Mouse (Mus musculus): Measurements from ENCODE around the gene Cd96. TPM values are rescaled to one million over a fixed set of nuclear protein-coding genes. Genes with fewer than 3 reads are reported as not detected.

The Cd96 gene
- polyA plus RNA-seq, 1 experiment from 2014 or later, result 0.07 TPM

DNA sequence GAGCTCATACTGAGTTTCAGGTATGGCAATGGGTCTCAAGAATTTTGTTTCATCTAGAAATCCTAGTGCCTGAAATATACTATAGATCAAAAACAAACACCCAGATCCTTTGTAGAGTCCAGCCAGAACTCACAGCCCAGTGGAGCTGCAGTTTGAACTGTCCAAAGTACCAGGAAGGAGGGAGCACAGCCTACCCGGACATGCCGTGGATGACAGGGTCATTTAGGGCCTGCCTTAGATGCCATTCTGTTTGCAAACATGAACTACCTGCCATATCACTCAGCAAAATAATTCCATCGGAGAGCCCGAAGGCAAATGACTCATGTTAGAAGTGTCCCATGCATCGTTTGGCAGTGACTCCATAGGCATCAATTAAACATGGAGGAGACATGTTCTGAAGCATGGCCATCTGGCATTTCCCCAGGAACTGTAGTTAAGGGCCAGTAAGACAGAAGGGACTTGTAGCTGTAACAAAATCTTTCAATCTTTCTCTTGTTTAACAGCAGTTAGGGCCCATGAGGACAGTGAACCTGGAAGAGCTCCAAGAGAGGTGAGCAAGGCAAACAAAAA lies 111.9 kb downstream of the Cd96 start:
- H3K9ac ChIP-seq (ENCODE audit: low read depth, low read length), result no peak overlapping the region
- H3K9me3 ChIP-seq (replicated peaks; ENCODE audit: control insufficient read depth, low read length), result no peaks in the 10 kb centered on the region
- H3K27ac ChIP-seq (ENCODE audit: low read length), result no peak overlapping the region
- H3K36me3 ChIP-seq (ENCODE audit: control insufficient read depth, insufficient read depth), result no peaks in the 10 kb centered on the region
- peak overlapping the region; percentile 18 for H3K4me2 ChIP-seq (ENCODE audit: low read depth, low read length)
- no peaks in the 10 kb centered on the region for H3K27me3 ChIP-seq (ENCODE audit: control insufficient read depth, insufficient read depth, low read depth, low read length)
- no peaks in the 10 kb centered on the region; the same call in 1 of the 2 replicates for H3K4me1 ChIP-seq (ENCODE audit: control insufficient read depth, low read depth, low read length)
- no peak for ATAC-seq (ENCODE audit: low read depth)
- H3K4me3 ChIP-seq (ENCODE audit: low read depth, low read length), result no peak overlapping the region
- 50% methylated on average over 5 of the region's 5 CpGs for WGBS (ENCODE audit: insufficient replicate concordance)

DNA sequence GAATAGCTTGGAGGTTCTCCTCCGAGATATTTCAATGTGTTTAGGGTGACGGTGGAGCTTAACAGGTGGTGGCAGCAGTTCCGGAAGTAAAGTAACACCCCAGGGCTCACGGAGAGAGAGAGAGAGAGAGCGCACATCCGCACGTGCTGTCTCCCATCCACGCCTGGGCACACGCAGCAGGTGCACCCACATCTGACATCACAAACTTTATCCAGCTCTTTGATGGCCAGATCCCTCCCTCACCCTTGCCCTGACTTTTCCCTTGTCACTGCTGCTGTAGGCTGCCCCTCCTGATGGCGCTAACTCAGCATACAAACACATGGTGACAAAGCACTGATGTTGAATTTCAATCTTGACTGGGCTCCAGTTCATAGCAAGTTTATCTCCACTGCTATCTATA lies 113.8 kb downstream of the Cd96 start:
- H3K9me3 ChIP-seq (replicated peaks; ENCODE audit: control insufficient read depth, low read length), result no peaks in the 10 kb centered on the region
- ATAC-seq (ENCODE audit: low read depth), result no peak
- WGBS (ENCODE audit: insufficient replicate concordance), result 52% methylated on average over 10 of the region's 10 CpGs
- H3K36me3 ChIP-seq (ENCODE audit: control insufficient read depth, insufficient read depth), result no peaks in the 10 kb centered on the region
- no peak overlapping the region for H3K9ac ChIP-seq (ENCODE audit: low read depth, low read length)
- H3K4me1 ChIP-seq (ENCODE audit: control insufficient read depth, low read depth, low read length), result no peaks in the 10 kb centered on the region; the same call in 1 of the 2 replicates
- H3K27ac ChIP-seq (ENCODE audit: low read length), result no peak overlapping the region
- H3K27me3 ChIP-seq (ENCODE audit: control insufficient read depth, insufficient read depth, low read depth, low read length), result no peaks in the 10 kb centered on the region
- no peak overlapping the region for H3K4me2 ChIP-seq (ENCODE audit: low read depth, low read length)
- H3K4me3 ChIP-seq (ENCODE audit: low read depth, low read length), result no peak overlapping the region

DNA sequence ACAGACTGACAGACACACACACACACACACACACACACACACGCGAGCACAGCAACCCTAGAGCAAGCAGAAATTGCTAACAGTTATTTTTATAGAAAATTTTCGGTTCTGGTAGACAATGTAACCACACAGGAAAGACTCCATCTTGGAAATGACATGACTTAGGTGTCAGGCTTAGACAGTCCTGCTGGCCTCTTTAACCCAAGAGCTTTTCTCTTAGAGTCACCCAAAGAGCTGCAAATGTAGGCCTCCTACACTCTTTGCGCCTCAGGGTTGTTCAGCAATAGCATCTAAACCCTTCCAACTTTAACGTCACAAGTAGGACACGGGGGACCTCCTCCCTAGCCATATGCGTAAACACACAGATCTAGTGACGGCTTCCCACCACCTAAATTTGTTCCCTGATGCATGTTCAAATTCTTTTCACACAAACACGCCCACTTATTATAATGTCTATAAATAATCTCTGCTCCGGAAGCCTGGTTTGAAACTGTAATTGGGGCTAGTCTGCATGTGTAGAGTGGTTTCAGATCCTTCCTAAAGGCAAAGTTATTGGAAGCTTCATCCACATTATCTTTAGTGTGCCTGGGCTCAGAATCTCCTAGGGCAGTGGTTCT lies 118.4 kb downstream of the Cd96 start:
- no peak overlapping the region for H3K27ac ChIP-seq (ENCODE audit: low read length)
- 67% methylated on average over 10 of the region's 10 CpGs for WGBS (ENCODE audit: insufficient replicate concordance)
- no peak overlapping the region for H3K4me2 ChIP-seq (ENCODE audit: low read depth, low read length)
- no peak for ATAC-seq (ENCODE audit: low read depth)
- H3K27me3 ChIP-seq (ENCODE audit: control insufficient read depth, insufficient read depth, low read depth, low read length), result no peaks in the 10 kb centered on the region
- H3K36me3 ChIP-seq (ENCODE audit: control insufficient read depth, insufficient read depth), result no peaks in the 10 kb centered on the region
- H3K4me3 ChIP-seq (ENCODE audit: low read depth, low read length), result no peak overlapping the region
- no peak overlapping the region for H3K9ac ChIP-seq (ENCODE audit: low read depth, low read length)
- no peaks in the 10 kb centered on the region for H3K9me3 ChIP-seq (replicated peaks; ENCODE audit: control insufficient read depth, low read length)
- no peaks in the 10 kb centered on the region for H3K4me1 ChIP-seq (ENCODE audit: control insufficient read depth, low read depth, low read length)

DNA sequence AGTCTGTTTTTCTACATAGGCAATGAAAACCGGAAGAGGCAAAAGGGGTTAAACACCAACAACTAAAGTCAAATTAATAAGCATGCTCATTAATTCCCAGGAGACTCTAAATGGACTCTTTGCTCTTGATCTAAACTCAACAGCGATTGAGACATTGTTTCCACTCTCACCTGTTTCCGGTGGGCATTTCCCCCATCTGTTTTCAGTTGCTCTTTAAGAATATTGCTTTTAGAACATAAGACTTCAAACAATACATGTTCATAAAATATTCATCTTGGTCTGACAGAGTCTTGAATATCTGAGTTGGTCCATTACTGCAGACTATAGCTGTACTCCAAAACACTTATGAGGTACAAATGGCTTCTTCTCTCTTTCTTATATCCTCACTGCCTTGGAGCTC lies 119.1 kb downstream of the Cd96 start:
- H3K4me1 ChIP-seq (ENCODE audit: control insufficient read depth, low read depth, low read length), result no peaks in the 10 kb centered on the region
- H3K4me2 ChIP-seq (ENCODE audit: low read depth, low read length), result no peak overlapping the region
- ATAC-seq (ENCODE audit: low read depth), result no peak
- no peaks in the 10 kb centered on the region for H3K27me3 ChIP-seq (ENCODE audit: control insufficient read depth, insufficient read depth, low read depth, low read length)
- no peak overlapping the region for H3K4me3 ChIP-seq (ENCODE audit: low read depth, low read length)
- H3K27ac ChIP-seq (ENCODE audit: low read length), result no peak overlapping the region
- no peaks in the 10 kb centered on the region for H3K9me3 ChIP-seq (replicated peaks; ENCODE audit: control insufficient read depth, low read length)
- 60% methylated on average over 3 of the region's 3 CpGs for WGBS (ENCODE audit: insufficient replicate concordance)
- no peak overlapping the region for H3K9ac ChIP-seq (ENCODE audit: low read depth, low read length)
- no peaks in the 10 kb centered on the region for H3K36me3 ChIP-seq (ENCODE audit: control insufficient read depth, insufficient read depth)

DNA sequence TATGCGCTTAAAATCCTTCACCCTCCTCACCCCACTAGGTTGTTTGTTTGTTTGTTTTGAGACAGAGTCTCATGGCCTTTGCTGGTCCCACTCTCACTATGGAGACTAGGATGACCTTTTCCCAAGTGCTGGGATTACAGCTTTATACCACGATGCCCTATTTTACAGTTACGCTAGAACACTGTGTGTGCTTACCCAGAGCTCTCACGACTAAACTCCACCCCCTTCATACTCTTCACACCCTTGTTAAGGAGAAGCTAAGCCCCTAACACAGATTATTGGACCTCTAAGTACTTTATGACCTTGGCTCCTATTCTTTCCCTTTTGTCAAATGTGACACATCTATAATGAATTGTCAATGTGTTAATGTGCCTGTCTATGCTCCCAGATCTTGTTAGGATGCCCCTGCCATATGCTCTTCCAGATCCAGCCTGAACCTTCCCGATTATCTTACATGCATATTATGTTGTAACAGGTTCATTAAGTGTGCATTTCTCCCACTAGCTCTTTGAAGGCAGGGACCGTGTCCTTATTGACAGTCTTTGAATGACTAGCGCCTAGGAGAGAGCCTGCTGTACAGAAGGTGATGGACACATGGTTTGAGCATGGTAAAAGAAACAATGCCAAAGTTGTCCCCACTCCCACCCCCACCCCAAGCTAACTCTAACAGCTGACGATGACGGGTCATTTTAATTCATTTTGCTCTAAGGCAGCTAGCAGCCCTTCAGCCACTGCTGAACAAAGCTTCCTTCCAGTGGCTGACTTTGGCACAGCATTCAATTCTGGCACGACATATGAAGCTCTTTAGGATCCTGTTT lies 120.5 kb downstream of the Cd96 start:
- Histone ChIP-seq H3K9me3 (replicated peaks; ENCODE audit: control insufficient read depth, low read length) (no peaks in the 10 kb centered on the region), H3K4me1 (ENCODE audit: control insufficient read depth, low read depth, low read length) (no peaks in the 10 kb centered on the region), H3K27me3 (ENCODE audit: control insufficient read depth, insufficient read depth, low read depth, low read length) (no peaks in the 10 kb centered on the region), H3K4me2 (ENCODE audit: low read depth, low read length) (no peak overlapping the region), H3K4me3 (ENCODE audit: low read depth, low read length) (no peak overlapping the region), H3K27ac (ENCODE audit: low read length) (no peak overlapping the region), H3K36me3 (ENCODE audit: control insufficient read depth, insufficient read depth) (no peaks in the 10 kb centered on the region), H3K9ac (ENCODE audit: low read depth, low read length) (no peak overlapping the region)
- WGBS (ENCODE audit: insufficient replicate concordance), result 57% methylated on average over 10 of the region's 10 CpGs
- ATAC-seq (ENCODE audit: low read depth), result no peak

DNA sequence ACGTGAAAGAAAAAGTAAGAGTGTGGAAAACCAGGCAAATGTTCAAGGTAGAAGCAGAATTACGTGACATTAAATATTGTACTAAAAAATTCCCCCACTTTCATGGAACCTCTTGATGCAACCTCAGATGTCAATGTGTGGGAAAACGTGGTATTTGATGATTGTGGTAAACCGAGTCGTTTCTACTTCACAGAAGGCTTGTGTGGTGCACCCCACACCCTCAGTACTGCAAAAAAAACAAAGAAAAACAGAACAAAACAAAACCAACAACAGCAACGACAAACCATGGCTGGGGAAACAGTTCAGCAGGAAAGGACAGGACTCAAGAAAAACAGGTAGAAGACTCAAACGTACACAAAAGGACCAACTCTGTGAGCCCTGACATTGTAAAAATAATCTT lies 121.8 kb downstream of the Cd96 start:
- H3K4me1 ChIP-seq (ENCODE audit: control insufficient read depth, low read depth, low read length), result no peaks in the 10 kb centered on the region
- H3K9ac ChIP-seq (ENCODE audit: low read depth, low read length), result no peak overlapping the region
- no peaks in the 10 kb centered on the region for H3K9me3 ChIP-seq (replicated peaks; ENCODE audit: control insufficient read depth, low read length)
- no peaks in the 10 kb centered on the region for H3K36me3 ChIP-seq (ENCODE audit: control insufficient read depth, insufficient read depth)
- H3K4me3 ChIP-seq (ENCODE audit: low read depth, low read length), result no peak overlapping the region
- H3K4me2 ChIP-seq (ENCODE audit: low read depth, low read length), result no peak overlapping the region
- H3K27me3 ChIP-seq (ENCODE audit: control insufficient read depth, insufficient read depth, low read depth, low read length), result no peaks in the 10 kb centered on the region
- WGBS (ENCODE audit: insufficient replicate concordance), result 56% methylated on average over 7 of the region's 7 CpGs
- no peak for ATAC-seq (ENCODE audit: low read depth)
- H3K27ac ChIP-seq (ENCODE audit: low read length), result no peak overlapping the region

DNA sequence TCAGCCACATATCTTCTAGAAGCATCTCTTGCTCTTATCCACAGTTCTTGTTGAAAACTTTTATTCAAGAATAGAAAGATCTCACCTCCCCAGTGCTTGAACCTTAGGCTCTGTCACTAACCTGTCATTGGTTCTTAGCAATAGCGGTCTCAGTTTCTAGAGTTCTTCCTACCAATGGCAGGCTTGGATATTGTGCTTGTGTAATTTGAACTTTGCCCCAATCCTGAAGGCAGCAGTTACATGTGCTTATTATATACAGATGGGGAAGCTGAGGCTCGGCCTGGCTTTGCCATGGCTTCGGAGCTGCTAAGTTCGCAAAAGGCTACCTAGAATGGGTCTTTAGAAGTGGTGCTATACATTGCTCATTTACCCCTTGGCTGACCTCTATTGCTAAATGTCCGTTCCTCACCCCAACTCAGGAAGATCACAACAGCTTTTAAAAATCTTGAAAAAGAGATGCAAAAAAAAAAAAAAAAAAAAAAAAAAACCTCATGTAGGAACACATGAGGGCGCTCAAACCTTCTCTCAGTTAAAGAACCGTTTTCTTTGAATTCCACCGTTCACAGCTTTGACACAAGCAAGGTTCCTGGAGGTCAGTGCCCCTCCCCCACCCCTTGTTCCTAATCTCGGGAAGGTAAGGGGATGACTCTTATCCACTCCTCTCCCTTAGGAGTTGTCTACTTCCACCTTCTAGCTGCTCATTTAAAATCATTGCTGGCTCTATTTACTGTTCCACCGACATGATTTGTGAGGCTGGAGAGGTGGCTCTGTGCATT lies 129.0 kb downstream of the Cd96 start:
- ATAC-seq (ENCODE audit: low read depth), result no peak
- WGBS (ENCODE audit: insufficient replicate concordance), result 39% methylated on average over 10 of the region's 10 CpGs

DNA sequence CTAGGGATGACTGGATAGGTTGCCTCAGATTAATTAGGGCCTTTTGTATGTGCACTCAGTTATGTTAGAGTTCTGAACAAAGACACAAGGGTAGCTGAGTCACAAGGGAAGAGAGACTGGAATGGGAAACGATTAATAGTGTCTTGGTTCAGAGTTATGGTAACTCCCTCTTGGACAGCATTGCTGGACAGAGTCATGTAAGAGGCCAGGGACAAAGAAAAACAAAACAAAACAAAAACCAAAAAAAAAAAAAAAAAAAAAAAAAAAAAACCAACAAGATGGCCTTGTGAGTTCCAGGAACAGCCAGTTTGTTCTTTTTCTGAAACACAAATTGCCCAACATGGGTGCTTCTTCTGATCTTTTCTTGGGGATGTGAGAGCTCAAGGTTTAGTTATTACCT lies 133.8 kb downstream of the Cd96 start:
- Histone ChIP-seq H3K9me3 (replicated peaks; ENCODE audit: control insufficient read depth, low read length) (no peaks in the 10 kb centered on the region), H3K27me3 (ENCODE audit: control insufficient read depth, insufficient read depth, low read depth, low read length) (no peaks in the 10 kb centered on the region), H3K4me2 (ENCODE audit: low read depth, low read length) (no peak overlapping the region), H3K36me3 (ENCODE audit: control insufficient read depth, insufficient read depth) (no peaks in the 10 kb centered on the region), H3K27ac (ENCODE audit: low read length) (no peak overlapping the region), H3K4me1 (ENCODE audit: control insufficient read depth, low read depth, low read length) (no peaks in the 10 kb centered on the region), H3K9ac (ENCODE audit: low read depth, low read length) (no peak overlapping the region), H3K4me3 (ENCODE audit: low read depth, low read length) (no peak overlapping the region)
- 56% methylated on average over 1 of the region's 1 CpGs for WGBS (ENCODE audit: insufficient replicate concordance)
- no peak for ATAC-seq (ENCODE audit: low read depth)

More for the DNA sequence above, 129.0 kb downstream of the Cd96 start:
- no peak overlapping the region for H3K27ac ChIP-seq (ENCODE audit: low read length)
- H3K4me1 ChIP-seq (ENCODE audit: control insufficient read depth, low read depth, low read length), result no peaks in the 10 kb centered on the region
- no peak overlapping the region for H3K4me3 ChIP-seq (ENCODE audit: low read depth, low read length)
- H3K27me3 ChIP-seq (ENCODE audit: control insufficient read depth, insufficient read depth, low read depth, low read length), result no peaks in the 10 kb centered on the region
- no peaks in the 10 kb centered on the region for H3K36me3 ChIP-seq (ENCODE audit: control insufficient read depth, insufficient read depth)
- no peak overlapping the region for H3K4me2 ChIP-seq (ENCODE audit: low read depth, low read length)
- no peak overlapping the region for H3K9ac ChIP-seq (ENCODE audit: low read depth, low read length)
- H3K9me3 ChIP-seq (replicated peaks; ENCODE audit: control insufficient read depth, low read length), result no peaks in the 10 kb centered on the region
